Mouse (Mus musculus) kidney, embryonic 14.5 days (tissue): ENCODE results near the gene Mrps34. TPM values are rescaled to one million over a fixed set of nuclear protein-coding genes. Genes with fewer than 3 reads are reported as not detected.
A peak's percentile ranks its signal among the peaks of the same experiment; 100 is the strongest.

Experiments
- ATAC-seq: fragments of 200-750 bp; cut with Nextera tagmentation; 2 replicates; pipeline ENCODE4 v1.8.0; 2017; ENCODE audit warnings: moderate number of reproducible peaks, mild to moderate bottlenecking, moderate TSS enrichment, moderate library complexity; ENCODE audit not compliant: low FRiP score, low TSS enrichment
- H3K27ac ChIP-seq: fragments of 300-500 bp; sonication (generic); 2 replicates; pipeline ENCODE4 v1.5.1; 2014; ENCODE audit warnings: low read depth, mild to moderate bottlenecking, low read length, moderate library complexity, mixed read lengths
- H3K27me3 ChIP-seq: fragments of 300-500 bp; sonication (generic); 2 replicates; pipeline ENCODE4 v1.6.1; 2014; ENCODE audit warnings: mild to moderate bottlenecking, low read length; ENCODE audit not compliant: control insufficient read depth, insufficient read depth
- H3K36me3 ChIP-seq: fragments of 300-500 bp; sonication (generic); 2 replicates; pipeline ENCODE4 v1.6.1; 2014; ENCODE audit warnings: low read length, mixed read lengths; ENCODE audit not compliant: control insufficient read depth, insufficient read depth
- H3K4me1 ChIP-seq: fragments of 300-500 bp; sonication (generic); 2 replicates; pipeline ENCODE4 v1.6.1; 2014; ENCODE audit warnings: low read length, mixed read lengths; ENCODE audit not compliant: control insufficient read depth, insufficient read depth
- H3K4me2 ChIP-seq: fragments of 300-500 bp; sonication (generic); replicated peaks from 2 replicates; pipeline ENCODE4 v1.6.1; 2014; ENCODE audit warnings: low read depth, mild to moderate bottlenecking, low read length
- H3K4me3 ChIP-seq: fragments of 300-500 bp; sonication (generic); 2 replicates; pipeline ENCODE4 v1.5.1; 2014; ENCODE audit warnings: mild to moderate bottlenecking, low read length
- H3K9ac ChIP-seq: fragments of 300-500 bp; sonication (generic); 2 replicates; pipeline ENCODE4 v1.6.1; 2014; ENCODE audit warnings: low read depth, mild to moderate bottlenecking, low read length, moderate library complexity
- H3K9me3 ChIP-seq: fragments of 300-500 bp; sonication (generic); 2 replicates; pipeline ENCODE4 v1.6.1; 2016; ENCODE audit warnings: low read length; ENCODE audit not compliant: control insufficient read depth
- WGBS: fragments of 180-500 bp; shearing (Covaris S2); extraction: QIAGEN DNeasy Blood & Tissue Kit; methylation state at CpG from one replicate; pipeline ENCODE4 v1.1.7; 2014; 5-methylcytosine and 5-hydroxymethylcytosine counted together
- polyA plus RNA-seq: library from polyadenylated mRNA; unstranded; fragments of >200 nt; fragmentation: Nextera tagmentation; extraction: Ambion mirVana; gene quantifications from 2 replicates; pipeline ENCODE4 v1.2.1, GENCODE M21; 2014

Gene Mrps34
- polyA plus RNA-seq, 1 experiment from 2014 or later = 102 TPM

DNA sequence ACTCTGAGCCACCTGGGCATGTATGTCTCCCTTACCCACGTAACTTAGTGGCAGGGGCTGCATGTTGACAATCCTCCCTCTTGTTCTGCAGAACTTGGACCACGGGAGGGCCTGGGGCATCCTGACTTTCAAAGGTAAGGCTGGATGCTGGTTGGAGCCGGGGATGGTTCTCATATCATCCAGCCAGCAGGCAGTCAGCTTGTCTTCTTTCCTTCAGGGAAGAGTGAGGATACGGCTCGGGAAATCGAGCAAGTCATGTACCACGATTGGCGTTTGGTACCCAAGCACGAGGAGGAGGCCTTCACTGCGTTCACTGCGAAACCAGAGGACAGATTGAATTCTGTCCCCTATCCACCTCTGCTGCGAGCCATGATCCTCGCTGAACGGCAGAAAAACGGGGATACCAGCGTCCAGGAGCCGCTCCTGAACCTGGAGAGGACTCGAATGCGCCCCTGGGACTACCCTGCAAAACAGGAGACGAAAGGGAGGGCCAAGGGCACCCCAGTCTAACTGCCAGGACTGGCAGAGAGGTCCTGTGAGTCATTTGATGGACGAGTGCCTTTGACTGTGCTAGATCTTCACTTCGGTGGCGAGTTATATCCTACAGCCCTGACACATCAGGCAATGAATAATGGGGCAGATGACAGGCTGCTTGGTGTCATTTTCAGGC lies 790 bp downstream of the Mrps34 start:
- peak overlapping the region; percentile 83 for H3K4me3 ChIP-seq
- no peaks in the 10 kb centered on the region for H3K9me3 ChIP-seq
- peak overlapping the region; percentile 92 for H3K4me2 ChIP-seq
- H3K27ac ChIP-seq = peak overlapping the region; percentile 79
- WGBS = 12% methylated on average over 23 of the region's 23 CpGs
- no peak for ATAC-seq
- no peaks in the 10 kb centered on the region for H3K27me3 ChIP-seq
- peaks cover 61% of the 10 kb centered on the region for H3K36me3 ChIP-seq
- H3K4me1 ChIP-seq = peaks cover 22% of the 10 kb centered on the region
- peak overlapping the region; percentile 93 for H3K9ac ChIP-seq

GRCm38 (mm10) chr17:24896241-24896992 lies 1.5 kb downstream of the Mrps34 start, which contains the start of gene Nme3:
Gene Nme3 (plus strand): TSS chr17:24896500.
- H3K4me3 ChIP-seq = peak within 1 kb of the TSS; percentile 83
- H3K9me3 ChIP-seq = no peaks in the 10 kb centered on the region
- H3K4me2 ChIP-seq = peak within 1 kb of the TSS; percentile 92
- H3K4me1 ChIP-seq = peaks cover 22% of the 10 kb centered on the region
- peak within 1 kb of the TSS; percentile 93 for H3K9ac ChIP-seq
- H3K27ac ChIP-seq = peak within 1 kb of the TSS; percentile 79
- WGBS = under 1% methylated on average over 50 of the region's 50 CpGs
- H3K27me3 ChIP-seq = no peaks in the 10 kb centered on the region
- H3K36me3 ChIP-seq = peaks cover 61% of the 10 kb centered on the region
- ATAC-seq = peak; percentile 82

GRCm38 (mm10) chr17:24896993-24897269 lies 2.0 kb downstream of the Mrps34 start:
- peak overlapping the region; percentile 93 for H3K9ac ChIP-seq
- no peaks in the 10 kb centered on the region for H3K9me3 ChIP-seq
- WGBS = 31% methylated on average over 11 of the region's 11 CpGs
- H3K36me3 ChIP-seq = peaks cover 61% of the 10 kb centered on the region
- ATAC-seq = no peak
- H3K27me3 ChIP-seq = no peaks in the 10 kb centered on the region
- peak overlapping the region; percentile 83 for H3K4me3 ChIP-seq
- peaks cover 22% of the 10 kb centered on the region for H3K4me1 ChIP-seq
- H3K27ac ChIP-seq = peak overlapping the region; percentile 79
- peak overlapping the region; percentile 92 for H3K4me2 ChIP-seq

DNA sequence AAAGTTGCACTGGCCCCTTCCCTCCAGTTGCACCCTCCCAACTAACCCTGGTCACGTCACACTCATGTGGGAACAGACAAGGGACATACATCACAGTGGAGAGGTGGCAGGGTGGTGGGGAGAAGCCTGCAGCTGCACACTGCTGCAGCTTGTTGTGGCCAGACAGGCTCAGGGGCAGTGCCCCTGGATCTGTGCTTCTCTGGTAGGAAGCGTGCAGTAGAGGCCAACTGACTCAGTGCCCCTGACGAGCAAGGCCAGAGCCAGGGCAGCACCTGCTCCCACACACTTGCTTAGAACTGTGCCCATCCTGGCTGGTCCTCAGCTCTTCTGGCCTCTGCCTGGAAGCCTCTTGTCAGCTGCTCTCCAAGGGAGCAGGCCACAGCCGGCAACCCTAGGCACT lies 2.7 kb downstream of the Mrps34 start:
- H3K36me3 ChIP-seq = peaks cover 62% of the 10 kb centered on the region
- H3K9me3 ChIP-seq = no peaks in the 10 kb centered on the region
- H3K4me3 ChIP-seq = 0 out of 2 replicates have a peak overlapping the region, but pooled peaks have one; percentile 83
- H3K27ac ChIP-seq = no peak overlapping the region
- H3K9ac ChIP-seq = peak overlapping the region; percentile 93; the same call in 1 of the 2 replicates
- H3K27me3 ChIP-seq = no peaks in the 10 kb centered on the region
- peaks cover 22% of the 10 kb centered on the region for H3K4me1 ChIP-seq
- 71% methylated on average over 4 of the region's 4 CpGs for WGBS
- no peak for ATAC-seq
- H3K4me2 ChIP-seq = peak overlapping the region; percentile 92; the same call in 1 of the 2 replicates

- Histone ChIP-seq H3K4me3 (no peak overlapping the region), H3K27me3 (no peaks in the 10 kb centered on the region), H3K9me3 (no peaks in the 10 kb centered on the region), H3K9ac (no peak overlapping the region), H3K27ac (no peak overlapping the region), H3K4me2 (no peak overlapping the region), H3K4me1 (peaks cover 22% of the 10 kb centered on the region), H3K36me3 (peaks cover 62% of the 10 kb centered on the region)
- 78% methylated on average over 4 of the region's 4 CpGs for WGBS
- ATAC-seq = no peak
Measured at GRCm38 (mm10) chr17:24898041-24898854, 3.3 kb downstream of the Mrps34 start.

DNA sequence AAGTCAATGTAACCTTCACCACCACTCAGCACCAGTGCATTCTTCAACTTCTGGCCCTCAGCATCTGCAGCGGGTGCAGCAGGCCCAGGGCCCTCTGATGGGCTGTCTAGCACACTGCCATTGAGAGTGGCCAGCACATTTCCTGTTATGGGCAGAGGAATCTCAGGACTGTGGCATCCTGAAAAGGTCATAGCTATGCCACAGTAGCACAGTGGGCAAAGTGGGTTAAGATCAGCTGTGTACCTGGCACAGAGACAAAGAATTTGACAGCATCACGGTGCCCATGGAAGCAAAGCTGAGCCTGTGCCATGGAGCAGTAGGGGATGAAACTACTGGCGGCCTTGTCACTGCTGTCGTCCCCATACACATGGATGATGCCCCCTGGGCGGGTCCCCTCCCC lies 4.2 kb downstream of the Mrps34 start:
- Histone ChIP-seq H3K4me2 (no peak overlapping the region), H3K9me3 (no peaks in the 10 kb centered on the region), H3K36me3 (peaks cover 69% of the 10 kb centered on the region), H3K27ac (no peak overlapping the region), H3K4me1 (peaks cover 16% of the 10 kb centered on the region), H3K27me3 (no peaks in the 10 kb centered on the region), H3K4me3 (no peak overlapping the region), H3K9ac (no peak overlapping the region)
- WGBS = 91% methylated on average over 5 of the region's 5 CpGs
- no peak for ATAC-seq

DNA sequence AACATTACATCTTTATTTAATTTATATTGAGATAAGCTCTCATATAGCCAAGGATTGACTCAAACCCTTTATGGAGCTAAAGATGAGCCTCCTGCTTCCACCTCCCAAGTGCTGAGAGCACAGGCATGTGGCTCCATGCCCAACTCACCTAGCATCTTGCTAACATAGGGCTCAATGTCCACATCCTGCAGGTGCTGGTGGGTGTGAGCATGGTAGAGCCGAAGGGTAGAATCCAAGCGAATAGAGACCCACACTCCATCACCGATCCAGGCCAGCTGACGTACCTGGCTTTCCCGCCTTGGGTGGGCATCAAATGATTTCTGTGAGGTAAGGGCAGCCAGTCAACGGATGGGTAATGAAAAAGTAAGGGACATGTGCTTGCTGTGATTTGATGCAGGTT lies 5.1 kb downstream of the Mrps34 start:
- no peak overlapping the region for H3K9ac ChIP-seq
- H3K9me3 ChIP-seq = no peaks in the 10 kb centered on the region
- no peak overlapping the region for H3K4me3 ChIP-seq
- H3K27me3 ChIP-seq = no peaks in the 10 kb centered on the region
- H3K4me1 ChIP-seq = peaks cover 13% of the 10 kb centered on the region; the same call in 1 of the 2 replicates
- ATAC-seq = no peak
- WGBS = 94% methylated on average over 6 of the region's 6 CpGs
- peaks cover 78% of the 10 kb centered on the region for H3K36me3 ChIP-seq
- no peak overlapping the region for H3K27ac ChIP-seq
- H3K4me2 ChIP-seq = no peak overlapping the region

- peaks cover 99% of the 10 kb centered on the region for H3K36me3 ChIP-seq
- no peak overlapping the region for H3K27ac ChIP-seq
- no peaks in the 10 kb centered on the region for H3K9me3 ChIP-seq
- WGBS = 92% methylated on average over 5 of the region's 5 CpGs
- H3K4me3 ChIP-seq = no peak overlapping the region
- no peak overlapping the region for H3K9ac ChIP-seq
- no peak overlapping the region for H3K4me2 ChIP-seq
- no peak for ATAC-seq
- H3K4me1 ChIP-seq = peaks cover under 1% of the 10 kb centered on the region; the same call in 1 of the 2 replicates
- no peaks in the 10 kb centered on the region for H3K27me3 ChIP-seq
Measured at GRCm38 (mm10) chr17:24902124-24902523, 7.2 kb downstream of the Mrps34 start.
